Mouse (Mus musculus): Measurements from ENCODE around the gene Atxn1. TPM values are rescaled to one million over a fixed set of nuclear protein-coding genes. Genes with fewer than 3 reads are reported as not detected.

Gene Atxn1
- total and polyA plus RNA-seq, 3 experiments: 8.0 to 13.1 (median 9.7) TPM

DNA sequence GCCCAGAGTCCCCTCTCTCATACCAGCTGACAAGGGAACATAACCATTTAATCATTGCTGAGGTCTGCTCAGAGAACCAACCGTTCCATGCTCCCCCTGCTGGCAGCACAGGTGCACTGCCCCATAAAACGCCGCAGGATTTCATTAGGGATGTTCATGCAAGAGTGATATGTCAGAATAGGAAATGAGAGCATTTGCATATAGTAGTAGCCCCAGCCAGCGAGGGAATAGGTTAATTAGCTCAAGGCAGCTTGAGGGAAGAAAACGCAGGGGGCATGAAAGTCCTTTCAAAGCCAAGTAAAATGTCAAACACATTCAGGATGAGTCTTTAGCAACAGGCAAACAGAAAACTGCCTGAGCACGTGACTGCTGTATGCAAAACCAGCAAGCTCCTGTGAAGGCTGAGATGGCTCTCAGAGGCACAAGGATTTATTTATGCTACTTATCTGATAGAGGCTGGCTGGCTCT, 393.0 kb downstream of the Atxn1 start:
- H3K27me3 ChIP-seq (replicated peaks): no peaks in the 10 kb centered on the region
- H3K4me3 ChIP-seq (replicated peaks in 1 of 3; ENCODE audit: low read depth in 2 of 3, low read length in 2 of 3, poor library complexity in 1 of 3): no peak overlapping the region
- in situ Hi-C loops (cut with MboI; ENCODE audit: low pct_ligation_motif_present, low pct_unique_long_range_greater_than_20kb, low sequenced_read_pairs) (no loop called here), dilution Hi-C loops (cut with MboI; ENCODE audit: extremely low pct_ligation_motif_present, extremely low pct_unique_long_range_greater_than_20kb, low sequenced_read_pairs) (no loop called here)
- no peaks in the 10 kb centered on the region for H3K79me2 ChIP-seq (replicated peaks; ENCODE audit: control insufficient read depth, extremely low read depth, insufficient read depth, poor library complexity, severe bottlenecking)
- peaks cover 0 to 18% of the 10 kb centered on the region in 2 experiments; a peak in 2 of 4 replicates for H3K4me1 ChIP-seq (ENCODE audit: control insufficient read depth in 1 of 2, insufficient read depth in 2 of 2)
- H3K27ac ChIP-seq (ENCODE audit: insufficient read depth, low read depth): no peak overlapping the region
- TF ChIP-seq NRF1 (IDR thresholded peaks at IDR 0.05; ENCODE audit: low read depth, low read length) (no peak), MXI1 (IDR thresholded peaks at IDR 0.05; ENCODE audit: low read depth, low read length) (no peak), ETS1 (conservative IDR thresholded peaks at IDR 0.05; ENCODE audit: low read depth, low read length) (no peak), HCFC1 (IDR thresholded peaks at IDR 0.05; ENCODE audit: low read depth, low read length) (no peak), E2F4 (IDR thresholded peaks at IDR 0.05; ENCODE audit: insufficient replicate concordance, low read depth, low read length) (no peak), GABPA (IDR thresholded peaks at IDR 0.05; ENCODE audit: insufficient replicate concordance, low read depth, low read length) (no peak), NELFE (IDR thresholded peaks at IDR 0.05; ENCODE audit: low read depth, low read length) (no peak), POLR2AphosphoS2 (IDR thresholded peaks at IDR 0.05; ENCODE audit: low read depth, low read length) (no peak), EP300 (IDR thresholded peaks at IDR 0.05; ENCODE audit: low read length) (no peak), ZKSCAN1 (IDR thresholded peaks at IDR 0.05; ENCODE audit: borderline replicate concordance, low read depth, low read length) (no peak), USF2 (conservative IDR thresholded peaks at IDR 0.05; ENCODE audit: low read depth, low read length) (peak; percentile 55), BHLHE40 (IDR thresholded peaks at IDR 0.05; ENCODE audit: low read depth, low read length) (peak; percentile 87), KAT2A (IDR thresholded peaks at IDR 0.05; ENCODE audit: insufficient replicate concordance, low read length) (no peak), MAX (IDR thresholded peaks at IDR 0.05; ENCODE audit: low read length) (peak; percentile 68), ZNF384 (IDR thresholded peaks at IDR 0.05; ENCODE audit: low read depth, low read length) (no peak), POLR2A (IDR thresholded peaks at IDR 0.05; ENCODE audit: low read depth, low read length) (no peak), SIN3A (IDR thresholded peaks at IDR 0.05; ENCODE audit: low read length) (no peak), MAFK (IDR thresholded peaks at IDR 0.05; ENCODE audit: insufficient replicate concordance, low read length) (no peak), UBTF (IDR thresholded peaks at IDR 0.05; ENCODE audit: low read depth, low read length) (no peak), CHD2 (IDR thresholded peaks at IDR 0.05; ENCODE audit: low read length) (no peak), ZC3H11A (IDR thresholded peaks at IDR 0.05; ENCODE audit: low read depth, low read length) (no peak), SMC3 (IDR thresholded peaks at IDR 0.05; ENCODE audit: low read depth, low read length) (peak; percentile 62), ZMIZ1 (IDR thresholded peaks at IDR 0.05; ENCODE audit: low read depth, low read length) (no peak), MYC (IDR thresholded peaks at IDR 0.05; ENCODE audit: low read depth, low read length) (no peak), IRF4 (IDR thresholded peaks at IDR 0.05; ENCODE audit: low read depth, low read length) (no peak), RCOR1 (conservative IDR thresholded peaks at IDR 0.05; ENCODE audit: low read depth, low read length) (no peak), CHD1 (IDR thresholded peaks at IDR 0.05; ENCODE audit: low read depth, low read length) (no peak), USF1 (IDR thresholded peaks at IDR 0.05; ENCODE audit: low read depth, low read length) (peak; percentile 45), RAD21 (IDR thresholded peaks at IDR 0.05; ENCODE audit: low read depth, low read length) (peak; percentile 15), MAZ (IDR thresholded peaks at IDR 0.05; ENCODE audit: low read depth, low read length) (no peak), MEF2A (IDR thresholded peaks at IDR 0.05; ENCODE audit: borderline replicate concordance, low read depth, low read length) (0 out of 2 replicates have a peak, but pooled peaks have one; percentile 48), JUN (IDR thresholded peaks at IDR 0.05; ENCODE audit: insufficient read depth, low read depth, low read length) (no peak), ELF1 (IDR thresholded peaks at IDR 0.05; ENCODE audit: low read depth, low read length) (no peak), JUND (conservative IDR thresholded peaks at IDR 0.05; ENCODE audit: low read depth, low read length) (no peak), CTCF (conservative IDR thresholded peaks at IDR 0.05 in 1 of 2, IDR thresholded peaks at IDR 0.05 in 1 of 2; ENCODE audit: low read depth in 2 of 2, low read length in 2 of 2) (peak; percentile 81 to 88), TCF12 (IDR thresholded peaks at IDR 0.05; ENCODE audit: low read depth, low read length) (no peak), TBP (conservative IDR thresholded peaks at IDR 0.05; ENCODE audit: low read depth, low read length) (no peak)
- H3K9ac ChIP-seq (ENCODE audit: insufficient read depth, low read depth): no peak overlapping the region
- H3K36me3 ChIP-seq (replicated peaks in 1 of 2; ENCODE audit: control insufficient read depth in 1 of 2, insufficient read depth in 1 of 2, low read length in 1 of 2): peaks cover 16 to 65% of the 10 kb centered on the region in 2 experiments
- no peaks in the 10 kb centered on the region for H3K9me3 ChIP-seq (replicated peaks; ENCODE audit: low read length)
- peak; percentile 86 for DNase-seq (ENCODE audit: extremely low read depth)
- H3K4me2 ChIP-seq (ENCODE audit: insufficient read depth, low read depth, poor library complexity, severe bottlenecking): no peak overlapping the region
